Mouse (Mus musculus) CH12.LX (cell line): ENCODE results near the gene Ddx47. TPM values are rescaled to one million over a fixed set of nuclear protein-coding genes. Genes with fewer than 3 reads are reported as not detected.

Experiments
- DNase-seq: peaks from one replicate; pipeline ENCODE4 v3.0.0-alpha.2; 2013; ENCODE audit errors: extremely low read depth
- H3K27ac ChIP-seq: 2 replicates; pipeline ENCODE4 v1.5.1; 2012; ENCODE audit warnings: low read depth, mild to moderate bottlenecking, control low read depth, moderate library complexity; ENCODE audit not compliant: insufficient read depth
- H3K27me3 ChIP-seq: replicated peaks from 2 replicates; pipeline ENCODE3; 2012; ENCODE audit warnings: inconsistent platforms
- H3K36me3 ChIP-seq, 2 experiments: replicated peaks in 1 of 2; 2 replicates each; pipeline versions ENCODE3 to v1.6.1; 2012; ENCODE audit warnings: inconsistent platforms in 1 of 2, low read length in 1 of 2, mild to moderate bottlenecking in 1 of 2, mixed read lengths in 1 of 2, moderate library complexity in 1 of 2; ENCODE audit not compliant: control insufficient read depth in 1 of 2, insufficient read depth in 1 of 2
- H3K4me1 ChIP-seq, 2 experiments: 2 replicates each; pipeline ENCODE4 v1.6.1; 2012; ENCODE audit warnings: inconsistent platforms in 1 of 2, moderate library complexity in 1 of 2; ENCODE audit not compliant: insufficient read depth in 2 of 2, control insufficient read depth in 1 of 2
- H3K4me2 ChIP-seq: 2 replicates; pipeline ENCODE4 v1.6.1; 2012; ENCODE audit warnings: low read depth, mild to moderate bottlenecking, control low read depth; ENCODE audit not compliant: poor library complexity, insufficient read depth, severe bottlenecking
- H3K4me3 ChIP-seq, 3 experiments: fragments of 150-350 bp in 1 of 3; sonication (generic) in 1 of 3; replicated peaks in 1 of 3; 2 replicates each; pipeline versions ENCODE3 to v1.5.1; 2011 to 2012; ENCODE audit warnings: low read depth in 2 of 3, low read length in 2 of 3, mild to moderate bottlenecking in 2 of 3, moderate library complexity in 2 of 3, control low read depth in 1 of 3, improper control_type of control experiment in 1 of 3, inconsistent platforms in 1 of 3, mixed read lengths in 1 of 3; ENCODE audit not compliant: poor library complexity in 1 of 3
- H3K79me2 ChIP-seq: replicated peaks from 2 replicates; pipeline ENCODE4 v1.6.1; 2012; ENCODE audit warnings: mild to moderate bottlenecking, moderate library complexity; ENCODE audit not compliant: control insufficient read depth, poor library complexity, insufficient read depth, severe bottlenecking; ENCODE audit errors: extremely low read depth
- H3K9ac ChIP-seq: 2 replicates; pipeline ENCODE4 v1.6.1; 2012; ENCODE audit warnings: low read depth, mild to moderate bottlenecking, control low read depth, moderate library complexity; ENCODE audit not compliant: insufficient read depth
- H3K9me3 ChIP-seq: replicated peaks from 2 replicates; pipeline ENCODE3; 2012; ENCODE audit warnings: low read length, inconsistent platforms, mixed read lengths
- BHLHE40 ChIP-seq: IDR thresholded peaks from 2 replicates; pipeline ENCODE4 v1.6.1; 2011; ENCODE audit warnings: mild to moderate bottlenecking, low read depth, low read length, improper control_type of control experiment
- CHD1 ChIP-seq: IDR thresholded peaks from 2 replicates; pipeline ENCODE4 v1.6.1; 2012; ENCODE audit warnings: low read depth, low read length, improper control_type of control experiment, inconsistent platforms
- CHD2 ChIP-seq: IDR thresholded peaks from 2 replicates; pipeline ENCODE4 v1.6.1; 2011; ENCODE audit warnings: low read length, improper control_type of control experiment
- ETS1 ChIP-seq: conservative IDR thresholded peaks from 2 replicates; pipeline ENCODE4 v1.6.1; 2012; ENCODE audit warnings: low read depth, mild to moderate bottlenecking, inconsistent platforms, low read length, improper control_type of control experiment, moderate library complexity
- HCFC1 ChIP-seq: IDR thresholded peaks from 2 replicates; pipeline ENCODE4 v1.6.1; 2012; ENCODE audit warnings: low read depth, mild to moderate bottlenecking, inconsistent platforms, low read length, improper control_type of control experiment
- IRF4 ChIP-seq: IDR thresholded peaks from 2 replicates; pipeline ENCODE4 v1.6.1; 2014; ENCODE audit warnings: low read depth, mild to moderate bottlenecking, inconsistent platforms, low read length, improper control_type of control experiment
- KAT2A ChIP-seq: IDR thresholded peaks from 2 replicates; pipeline ENCODE4 v1.6.1; 2012; ENCODE audit warnings: low read length, improper control_type of control experiment, inconsistent platforms; ENCODE audit not compliant: insufficient replicate concordance
- MAX ChIP-seq: IDR thresholded peaks from 2 replicates; pipeline ENCODE4 v1.6.1; 2011; ENCODE audit warnings: low read length, improper control_type of control experiment
- MAZ ChIP-seq: IDR thresholded peaks from 2 replicates; pipeline ENCODE4 v1.6.1; 2012; ENCODE audit warnings: low read depth, mild to moderate bottlenecking, inconsistent platforms, low read length, improper control_type of control experiment, moderate library complexity
- MXI1 ChIP-seq: IDR thresholded peaks from 2 replicates; pipeline ENCODE4 v1.6.1; 2011; ENCODE audit warnings: mild to moderate bottlenecking, low read depth, low read length, improper control_type of control experiment
- POLR2AphosphoS2 ChIP-seq: IDR thresholded peaks from 2 replicates; pipeline ENCODE4 v1.6.1; 2011; ENCODE audit warnings: low read depth, low read length, improper control_type of control experiment
- RCOR1 ChIP-seq: conservative IDR thresholded peaks from 2 replicates; pipeline ENCODE4 v1.6.1; 2012; ENCODE audit warnings: low read depth, mild to moderate bottlenecking, inconsistent platforms, low read length, improper control_type of control experiment
- SIN3A ChIP-seq: IDR thresholded peaks from 2 replicates; pipeline ENCODE4 v1.6.1; 2012; ENCODE audit warnings: low read length, improper control_type of control experiment, inconsistent platforms
- SMC3 ChIP-seq: IDR thresholded peaks from 2 replicates; pipeline ENCODE4 v1.6.1; 2011; ENCODE audit warnings: low read depth, low read length, improper control_type of control experiment
- TCF12 ChIP-seq: IDR thresholded peaks from 2 replicates; pipeline ENCODE4 v1.6.1; 2014; ENCODE audit warnings: low read depth, mild to moderate bottlenecking, inconsistent platforms, low read length, improper control_type of control experiment
- UBTF ChIP-seq: IDR thresholded peaks from 2 replicates; pipeline ENCODE4 v1.6.1; 2012; ENCODE audit warnings: low read depth, mild to moderate bottlenecking, inconsistent platforms, low read length, improper control_type of control experiment, moderate library complexity
- USF1 ChIP-seq: IDR thresholded peaks from 2 replicates; pipeline ENCODE4 v1.6.1; 2014; ENCODE audit warnings: low read depth, mild to moderate bottlenecking, inconsistent platforms, low read length, improper control_type of control experiment
- ZKSCAN1 ChIP-seq: IDR thresholded peaks from 2 replicates; pipeline ENCODE4 v1.6.1; 2012; ENCODE audit warnings: low read depth, inconsistent platforms, low read length, improper control_type of control experiment, borderline replicate concordance
- dilution Hi-C: fragments of 300-500 bp; cut with MboI; formaldehyde crosslinking; loops from 2 replicates; pipeline ENCODE4 v1.14.3; 2020; ENCODE audit warnings: low sequenced_read_pairs; ENCODE audit not compliant: extremely low pct_unique_long_range_greater_than_20kb, extremely low pct_ligation_motif_present
- in situ Hi-C: fragments of 300-500 bp; cut with MboI; formaldehyde crosslinking; loops from 3 replicates; pipeline ENCODE4 v1.14.3; 2019; ENCODE audit warnings: low sequenced_read_pairs, low pct_ligation_motif_present, low pct_unique_long_range_greater_than_20kb, mixed read lengths
- polyA plus RNA-seq: library from polyadenylated mRNA; unstranded; fragments of >175 nt; gene quantifications from 2 replicates; pipeline ENCODE4 v1.2.1, GENCODE M21; 2012; ENCODE audit warnings: low read depth; ENCODE audit not compliant: insufficient read length
- total RNA-seq, 2 experiments: library from RNA; depleted of rRNA; stranded (reverse); fragments of 300-350 nt in 1 of 2; fragments of >200 nt in 1 of 2; gene quantifications; 2 replicates each; pipeline ENCODE4 v1.2.3; 2012 to 2014

Ddx47 gene
- total and polyA plus RNA-seq, 3 experiments, result 61.4 to 110 (median 82.6) TPM

DNA sequence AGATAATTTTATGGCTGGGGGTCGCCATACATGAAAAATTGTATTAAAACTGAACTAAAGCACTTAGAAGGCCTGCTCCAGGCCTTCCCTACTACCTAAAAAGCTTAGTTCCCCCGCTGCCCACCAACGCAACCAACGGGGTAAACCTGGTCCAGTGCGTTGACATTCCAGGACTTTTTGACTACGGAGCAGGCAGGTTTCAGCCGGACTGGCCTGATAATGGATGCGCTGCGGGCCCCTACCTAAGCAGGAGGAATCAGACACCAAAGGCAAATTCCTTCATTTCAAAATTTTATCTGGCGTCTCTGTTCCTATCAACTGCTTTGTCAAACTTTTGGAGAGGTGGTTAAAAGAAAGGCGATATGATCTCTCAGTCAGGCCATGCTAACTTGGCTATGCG, 53.2 kb downstream of the Ddx47 start:
- Histone ChIP-seq H3K4me3 (no peak overlapping the region), H3K9me3 (no peaks in the 10 kb centered on the region), H3K9ac (no peak overlapping the region), H3K27ac (no peak overlapping the region), H3K27me3 (peaks cover 16% of the 10 kb centered on the region), H3K79me2 (no peaks in the 10 kb centered on the region), H3K36me3 (no peaks in the 10 kb centered on the region), H3K4me1 (peaks cover 0 to 15% of the 10 kb centered on the region in 2 experiments; a peak in 2 of 4 replicates), H3K4me2 (peak overlapping the region; percentile 92; the same call in 1 of the 2 replicates)
- dilution Hi-C loops (no loop called here), in situ Hi-C loops (no loop called here)
- no peak for TF ChIP-seq CHD1
- no peak for TF ChIP-seq HCFC1
- TF ChIP-seq MAX, result no peak
- no peak for TF ChIP-seq POLR2AphosphoS2
- TF ChIP-seq CHD2, result no peak
- TF ChIP-seq ZKSCAN1, result no peak
- TF ChIP-seq TCF12, result no peak
- no peak for TF ChIP-seq KAT2A
- no peak for TF ChIP-seq SMC3
- no peak for TF ChIP-seq MAZ
- no peak for TF ChIP-seq BHLHE40
- no peak for DNase-seq

DNA sequence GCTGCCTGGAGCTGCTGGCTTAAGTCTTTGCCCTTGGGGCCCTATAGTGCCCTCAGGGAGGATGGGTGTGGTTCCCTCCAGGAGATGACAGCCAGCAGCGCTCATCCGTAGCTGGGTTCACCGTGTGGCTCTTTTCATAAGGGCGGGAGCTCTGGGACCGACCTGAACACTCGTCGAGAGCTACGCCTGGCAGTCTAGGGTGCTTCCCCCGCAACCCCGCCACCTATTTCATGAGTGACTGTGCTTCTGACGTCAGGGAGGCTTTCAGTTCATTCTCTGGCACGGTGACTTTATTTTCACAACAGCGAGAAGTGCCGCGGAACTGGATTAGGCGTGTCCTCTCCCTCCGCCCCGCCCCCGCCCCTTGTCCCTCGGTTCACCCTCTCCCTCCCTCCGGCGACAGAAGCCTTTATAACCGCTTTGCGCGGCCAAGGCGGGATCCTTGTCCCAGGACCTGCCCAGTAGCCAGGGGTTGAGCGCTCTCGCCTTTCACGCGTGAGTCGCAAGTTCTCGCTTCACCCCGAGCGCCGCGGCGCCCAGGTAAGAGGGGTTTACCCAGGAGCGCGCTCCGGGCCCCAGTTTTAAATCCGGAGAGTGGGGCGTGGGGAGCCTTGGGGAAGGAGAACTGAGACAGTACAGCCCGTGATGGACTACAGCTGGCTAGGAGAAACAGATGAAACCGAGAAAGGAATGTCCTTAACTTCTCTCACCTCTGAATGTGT, 54.0 kb downstream of the Ddx47 start, which contains the start of gene Gprc5a:
TSS of gene Gprc5a (plus strand) at position 416 of the 722 bp plus-strand sequence.
- DNase-seq, result peak; percentile 88
- TF ChIP-seq USF1 (no peak), BHLHE40 (peak; percentile 53; the same call in 1 of the 2 replicates), IRF4 (peak; percentile 46; the same call in 1 of the 2 replicates), RCOR1 (no peak), MAZ (0 out of 2 replicates have a peak, but pooled peaks have one; percentile 21), MXI1 (peak; percentile 29; the same call in 1 of the 2 replicates), SIN3A (peak; percentile 52; the same call in 1 of the 2 replicates), ETS1 (peak; percentile 52; the same call in 1 of the 2 replicates), UBTF (0 out of 2 replicates have a peak, but pooled peaks have one; percentile 21), MAX (0 out of 2 replicates have a peak, but pooled peaks have one; percentile 21)
- Histone ChIP-seq H3K9ac (peak within 1 kb of the TSS; percentile 24; the same call in 1 of the 2 replicates), H3K36me3 (no peaks in the 10 kb centered on the region), H3K27me3 (peaks cover 21% of the 10 kb centered on the region), H3K4me1 (peaks cover 0 to 15% of the 10 kb centered on the region in 2 experiments; a peak in 2 of 4 replicates), H3K9me3 (no peaks in the 10 kb centered on the region), H3K4me2 (peak within 1 kb of the TSS; percentile 92), H3K79me2 (no peaks in the 10 kb centered on the region), H3K27ac (no peak within 1 kb of the TSS), H3K4me3 (peak within 1 kb of the TSS; percentile 23 to 52 (median 46))
- dilution Hi-C loops (no loop called here), in situ Hi-C loops (no loop called here)
